Mouse (Mus musculus): ENCODE measurements around the gene Tmem182.

Tmem182 gene

DNA sequence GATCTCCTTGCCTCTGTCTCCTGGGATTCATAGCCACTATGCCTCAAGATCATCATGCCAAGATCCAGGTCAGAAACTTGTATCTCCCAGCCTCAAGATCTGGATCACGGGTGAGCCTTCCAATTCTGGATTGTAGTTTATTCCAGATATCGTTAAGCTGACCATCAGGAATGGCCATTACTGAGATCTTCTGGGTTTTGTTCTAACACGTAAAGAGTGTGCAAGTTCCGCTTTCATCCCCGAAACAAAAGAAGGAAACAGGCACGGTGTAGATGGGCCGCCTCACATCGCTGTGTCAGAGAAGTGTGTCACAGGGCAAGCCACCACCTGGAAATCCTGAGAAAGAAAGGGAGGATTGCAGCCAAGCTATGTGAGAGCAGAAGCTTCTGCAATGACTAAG, 6.3 kb upstream of the Tmem182 start:
- DNase-seq (ENCODE audit: low spot score in 2 of 2) = no peak

DNA sequence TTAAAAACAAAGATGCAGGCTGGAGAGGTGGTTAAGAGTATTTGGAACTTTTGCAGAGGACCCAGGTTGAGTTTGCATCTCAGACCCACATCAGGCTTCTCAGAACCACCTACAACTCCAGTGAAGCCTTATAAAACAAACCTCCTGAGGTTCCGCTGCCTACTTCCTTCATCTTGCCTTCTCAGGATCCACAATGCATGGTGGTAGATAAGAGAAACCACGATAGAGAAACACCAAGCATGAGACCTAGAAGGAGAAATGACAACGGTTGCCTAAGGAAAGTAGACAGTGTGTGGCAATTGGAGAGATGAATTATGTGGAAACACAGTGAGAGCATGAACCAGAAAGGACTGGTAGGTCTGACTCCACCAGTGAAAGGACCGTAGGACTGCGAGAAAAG, 4.5 kb upstream of the Tmem182 start:
- no peak for DNase-seq (ENCODE audit: low spot score in 2 of 2)

DNA sequence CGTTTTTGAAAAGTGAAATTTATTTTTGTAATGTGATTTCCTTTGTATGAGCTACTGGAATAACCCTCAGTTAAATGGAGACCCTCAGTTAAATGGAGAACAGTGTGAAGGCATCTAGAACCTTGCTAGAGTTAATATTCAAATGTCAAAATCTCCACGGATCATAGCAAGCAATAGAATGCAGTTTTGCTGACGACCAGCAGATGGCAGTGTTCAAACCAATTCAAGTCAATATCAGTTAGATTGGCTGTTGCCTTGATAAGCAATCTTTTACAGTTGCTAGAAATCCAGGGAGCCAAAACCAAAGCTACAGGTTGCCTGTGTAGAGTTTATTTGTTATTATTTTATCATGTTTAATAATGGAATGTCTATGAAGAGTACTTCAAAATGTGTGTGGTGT, 2.6 kb upstream of the Tmem182 start:
- peak in 1 of 2 experiments; percentile 25 for DNase-seq (ENCODE audit: low spot score in 2 of 2)

DNA sequence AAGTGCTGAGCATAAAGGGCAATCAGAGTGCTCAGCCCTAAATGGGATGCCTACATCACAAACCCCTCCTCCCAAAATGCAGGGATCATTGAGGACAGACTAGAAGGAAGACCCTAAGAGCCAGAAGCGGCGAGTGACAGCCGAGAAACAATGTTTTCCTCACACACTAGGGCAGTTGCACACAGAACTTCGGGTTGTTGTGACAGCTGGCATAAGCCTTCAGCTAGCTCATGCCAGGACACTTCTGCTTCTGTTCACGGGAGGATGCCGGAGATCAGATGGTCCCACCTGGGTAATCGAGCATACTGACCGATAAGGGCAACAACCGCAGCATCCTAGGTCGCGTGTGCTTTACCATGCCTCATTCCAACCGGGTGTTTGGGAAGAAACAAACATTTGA, 1.3 kb upstream of the Tmem182 start:
- DNase-seq (ENCODE audit: low spot score in 2 of 2) = no peak

DNA sequence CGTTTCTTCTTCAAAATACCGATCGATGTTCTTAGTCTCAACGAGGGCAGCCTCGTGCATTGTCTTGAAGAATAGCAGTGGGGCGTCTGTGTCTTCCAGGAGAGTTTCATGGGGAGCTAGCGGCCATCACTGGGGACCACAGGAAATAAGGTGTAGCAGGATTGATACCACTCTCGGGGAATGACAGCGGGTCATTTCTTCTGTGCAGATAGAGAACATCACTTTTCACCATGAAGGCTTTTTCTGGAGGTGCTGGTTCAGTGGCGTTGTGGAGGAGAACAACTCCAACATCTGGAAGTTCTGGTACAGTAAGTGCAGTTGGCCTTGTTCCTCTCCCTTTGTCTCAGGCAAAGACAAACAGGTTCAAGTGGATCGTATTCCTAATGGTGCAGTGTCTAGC, 490 bp downstream of the Tmem182 start:
- DNase-seq (ENCODE audit: low spot score in 2 of 2) = no peak

DNA sequence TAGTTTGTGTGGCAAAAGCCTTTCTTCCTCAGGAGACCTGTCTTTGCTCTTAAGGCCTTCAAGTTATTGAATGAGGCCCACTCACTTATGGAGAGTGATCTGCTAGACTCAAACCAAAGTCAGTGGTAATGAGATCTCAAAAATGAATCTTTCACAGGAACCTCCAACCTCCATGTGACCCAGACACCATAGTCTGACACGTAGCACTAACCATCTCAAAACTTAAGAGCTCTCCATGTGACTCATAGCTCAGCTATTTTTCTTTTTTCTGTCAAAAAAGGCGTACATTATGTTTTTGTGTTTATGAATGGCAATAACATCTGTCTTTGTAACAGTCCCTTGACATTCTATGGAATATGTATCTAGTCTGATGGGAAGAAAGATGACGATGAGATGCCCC, 3.2 kb downstream of the Tmem182 start:
- DNase-seq (ENCODE audit: low spot score in 2 of 2) = no peak

DNA sequence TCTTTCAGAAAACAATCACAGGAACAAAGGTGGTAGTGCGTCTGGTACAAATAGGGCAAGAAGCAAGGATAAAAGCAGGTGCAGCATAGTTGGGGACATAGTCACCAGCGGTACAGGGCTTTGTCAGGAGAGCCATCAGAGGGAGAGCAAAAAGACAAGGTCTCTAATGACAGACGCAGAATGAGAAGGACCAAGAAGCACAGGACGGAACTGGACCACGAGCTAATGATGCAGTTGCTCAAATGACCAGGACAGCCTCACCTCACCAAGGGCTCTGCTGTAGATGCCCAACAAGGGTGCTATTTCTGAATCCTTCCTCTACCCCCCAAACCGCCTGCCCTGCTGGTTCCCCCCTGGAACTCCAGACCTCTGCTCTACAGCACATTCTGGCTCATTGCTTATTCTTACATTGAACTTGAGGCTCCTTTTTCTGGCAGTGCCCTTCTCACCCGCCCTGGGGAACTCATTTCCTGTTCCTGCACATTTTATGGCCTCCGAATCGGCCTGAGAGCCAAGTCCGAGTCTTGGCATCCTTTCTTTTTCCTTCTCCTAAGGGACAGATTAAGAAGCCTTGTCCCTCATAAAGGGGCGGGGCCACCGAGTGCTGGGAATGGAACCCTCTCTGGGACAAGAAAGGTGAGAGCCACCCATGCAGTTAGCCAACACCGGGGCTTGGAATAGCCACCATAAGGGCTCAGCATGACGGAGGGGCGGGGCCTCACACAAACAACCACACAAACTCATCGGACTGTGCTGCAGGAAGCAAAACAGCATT, 9.9 kb downstream of the Tmem182 start:
- peak in 1 of 2 experiments; percentile 28 for DNase-seq (ENCODE audit: low spot score in 2 of 2)

DNA sequence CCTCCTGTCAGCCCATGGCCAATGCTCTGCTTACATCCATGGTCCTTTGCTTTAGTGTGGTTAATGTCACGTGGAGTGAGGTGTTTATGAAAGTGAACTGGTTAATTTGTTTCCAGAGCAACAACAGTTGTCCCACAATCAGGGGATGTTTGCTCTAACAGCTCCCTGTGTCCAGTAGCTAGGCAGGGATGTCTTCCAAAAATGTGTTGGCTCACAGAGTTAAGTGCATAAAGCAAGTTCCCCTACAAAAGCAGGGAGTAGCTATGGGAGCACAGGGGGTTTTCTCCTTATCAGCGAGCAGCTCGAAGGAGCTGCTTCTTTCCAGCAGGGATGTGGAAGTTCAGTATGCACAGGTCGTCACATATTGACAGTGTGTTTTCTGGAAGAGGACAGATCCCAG, 19.1 kb downstream of the Tmem182 start:
- no peak for DNase-seq (ENCODE audit: low spot score in 2 of 2)

DNA sequence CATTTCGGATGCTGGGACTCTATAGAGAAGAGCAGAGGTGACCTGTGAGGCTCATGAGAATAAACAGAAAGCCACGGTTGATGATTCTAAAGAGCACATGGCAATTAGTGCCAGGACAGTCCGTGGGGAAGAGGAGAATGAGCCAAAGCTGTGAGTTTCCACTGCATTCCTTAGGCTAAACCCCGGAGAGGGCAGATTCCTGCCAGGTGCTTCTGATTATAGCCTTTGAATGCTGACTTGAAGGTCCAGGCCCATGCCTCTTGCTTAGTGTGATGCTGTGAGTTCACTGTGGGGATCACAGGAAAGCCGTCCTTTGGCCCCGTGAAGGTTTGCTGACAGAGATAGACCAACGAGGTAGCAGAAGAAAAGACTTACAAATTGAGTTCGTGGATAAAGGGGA, 19.5 kb downstream of the Tmem182 start:
- DNase-seq (ENCODE audit: low spot score in 2 of 2) = no peak

DNA sequence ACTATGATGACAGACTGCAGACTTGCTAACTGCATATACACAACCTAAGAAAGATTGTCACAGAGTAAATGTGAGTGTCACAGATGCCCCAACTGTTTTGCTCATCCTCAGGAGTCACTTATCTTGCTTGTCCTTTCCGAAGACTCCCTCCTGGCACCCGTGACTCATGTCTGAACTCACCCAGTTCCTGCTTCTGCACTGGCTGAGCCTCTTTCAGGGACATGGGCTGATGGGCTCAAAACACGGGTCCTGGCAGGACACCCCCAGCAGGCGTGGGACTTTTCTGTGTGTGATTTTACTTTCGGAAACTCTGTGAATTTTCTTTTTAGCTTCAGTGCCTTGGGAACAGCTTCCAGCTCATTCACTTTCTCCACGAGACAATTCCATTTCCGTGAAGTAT, 20.4 kb downstream of the Tmem182 start:
- DNase-seq (ENCODE audit: low spot score in 2 of 2) = no peak

DNA sequence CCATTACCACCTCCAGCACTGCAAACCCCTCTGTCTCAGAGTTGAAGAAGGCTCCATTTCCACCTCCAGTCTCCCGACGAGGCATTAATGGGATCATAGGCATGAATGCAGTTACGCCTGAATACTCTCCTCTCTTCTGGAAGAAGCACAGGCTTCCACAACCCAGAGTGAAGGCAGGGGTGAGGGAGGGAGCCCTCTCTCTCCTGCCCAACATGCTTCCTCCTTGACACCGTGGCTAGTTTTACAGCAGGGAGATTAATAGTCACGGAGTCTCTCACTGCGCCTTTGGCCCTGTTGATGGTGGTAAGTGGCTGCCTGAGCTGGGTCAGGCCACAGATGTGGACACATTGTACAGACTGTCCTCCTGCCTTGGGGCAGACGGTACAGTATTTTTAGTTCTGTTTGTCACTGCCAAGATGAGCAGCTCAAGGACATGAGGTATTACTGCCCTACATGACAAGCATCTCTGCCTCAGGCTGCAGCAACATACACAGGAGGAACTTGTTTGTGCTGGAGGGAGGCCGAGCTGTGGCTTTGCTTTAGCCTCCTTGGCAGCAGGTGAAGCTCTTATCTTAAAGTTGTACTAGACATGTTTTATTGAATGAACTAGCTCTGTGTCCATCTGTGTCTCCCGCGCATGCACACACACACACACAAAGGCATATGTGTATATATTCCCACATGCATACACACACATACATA, 24.0 kb downstream of the Tmem182 start:
- no peak for DNase-seq (ENCODE audit: low spot score in 2 of 2)

DNA sequence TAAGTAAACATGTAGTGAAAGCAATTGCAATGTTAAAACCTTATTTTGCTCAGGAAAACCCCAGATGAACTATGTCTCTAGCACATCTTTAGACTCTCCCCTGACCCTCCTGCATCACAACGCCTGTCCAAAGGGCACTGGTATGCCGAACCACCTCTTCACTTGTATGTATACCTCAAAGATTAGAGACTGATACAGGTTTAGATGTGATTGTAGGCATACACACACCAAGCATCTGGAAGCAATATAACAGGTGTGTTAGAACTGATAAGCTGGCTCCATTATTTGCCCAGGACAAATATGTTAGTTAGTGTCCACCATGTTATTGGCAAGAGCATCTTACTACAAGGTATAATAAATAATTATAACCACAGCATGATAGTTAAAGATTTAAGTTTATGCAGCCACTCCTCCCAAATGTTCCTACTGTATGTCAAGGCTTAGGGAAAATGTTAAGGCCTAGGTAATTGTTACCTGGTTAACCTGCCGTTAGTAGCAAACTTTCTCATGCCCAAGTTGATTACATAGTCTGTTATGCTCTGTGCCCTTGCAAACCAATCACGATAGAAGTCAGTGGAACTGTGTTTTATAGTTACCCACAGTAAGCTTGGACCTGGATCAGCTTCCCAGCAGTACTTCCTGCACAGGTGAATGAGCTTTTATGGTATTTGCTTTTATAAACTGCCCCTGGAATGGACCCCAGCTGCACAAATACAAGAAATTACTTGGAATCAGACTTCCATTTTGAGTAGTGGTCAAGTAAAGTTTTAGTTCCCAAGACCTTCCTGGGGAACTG, 25.5 kb downstream of the Tmem182 start:
- DNase-seq (ENCODE audit: low spot score in 2 of 2) = no peak

DNA sequence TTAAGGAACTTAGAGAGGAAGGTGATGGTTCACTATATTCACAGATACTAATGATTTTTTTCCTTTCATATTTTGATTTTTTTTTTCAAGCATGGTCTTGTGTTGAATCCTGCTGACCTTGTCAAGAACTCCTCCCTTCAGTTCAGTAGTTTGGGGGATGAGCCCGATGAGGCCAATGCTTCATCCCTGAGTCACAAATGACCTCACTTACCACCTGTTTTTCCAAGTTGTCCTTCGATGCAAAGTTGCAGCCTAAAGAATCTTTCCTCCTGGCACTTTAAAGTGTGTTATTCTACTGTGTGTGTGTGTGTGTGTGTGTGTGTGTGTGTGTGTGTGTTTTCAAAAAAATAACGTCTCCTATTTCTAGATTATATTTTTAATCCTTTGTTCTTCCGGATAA, 30.1 kb downstream of the Tmem182 start:
- DNase-seq (ENCODE audit: low spot score in 2 of 2) = no peak

DNA sequence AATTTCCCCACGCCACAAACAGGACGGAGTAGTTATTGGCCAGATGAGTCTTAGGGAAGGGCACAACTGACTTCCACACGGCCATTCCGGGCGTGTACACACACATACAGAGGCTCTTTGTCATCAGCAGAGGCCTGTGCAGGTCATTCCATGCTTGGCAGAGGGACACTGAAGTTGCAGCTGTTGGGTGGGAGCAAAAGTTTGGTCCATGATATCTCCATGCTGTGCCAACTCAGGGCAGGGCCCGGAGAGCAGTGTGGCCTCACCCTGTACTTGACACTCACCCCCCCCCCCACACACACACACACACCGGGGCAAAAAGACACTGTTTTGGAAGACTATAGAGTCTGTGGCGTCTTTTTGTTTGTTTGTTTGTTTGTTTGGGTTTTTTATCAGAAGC, 35.2 kb downstream of the Tmem182 start:
- DNase-seq (ENCODE audit: low spot score in 2 of 2) = no peak

DNA sequence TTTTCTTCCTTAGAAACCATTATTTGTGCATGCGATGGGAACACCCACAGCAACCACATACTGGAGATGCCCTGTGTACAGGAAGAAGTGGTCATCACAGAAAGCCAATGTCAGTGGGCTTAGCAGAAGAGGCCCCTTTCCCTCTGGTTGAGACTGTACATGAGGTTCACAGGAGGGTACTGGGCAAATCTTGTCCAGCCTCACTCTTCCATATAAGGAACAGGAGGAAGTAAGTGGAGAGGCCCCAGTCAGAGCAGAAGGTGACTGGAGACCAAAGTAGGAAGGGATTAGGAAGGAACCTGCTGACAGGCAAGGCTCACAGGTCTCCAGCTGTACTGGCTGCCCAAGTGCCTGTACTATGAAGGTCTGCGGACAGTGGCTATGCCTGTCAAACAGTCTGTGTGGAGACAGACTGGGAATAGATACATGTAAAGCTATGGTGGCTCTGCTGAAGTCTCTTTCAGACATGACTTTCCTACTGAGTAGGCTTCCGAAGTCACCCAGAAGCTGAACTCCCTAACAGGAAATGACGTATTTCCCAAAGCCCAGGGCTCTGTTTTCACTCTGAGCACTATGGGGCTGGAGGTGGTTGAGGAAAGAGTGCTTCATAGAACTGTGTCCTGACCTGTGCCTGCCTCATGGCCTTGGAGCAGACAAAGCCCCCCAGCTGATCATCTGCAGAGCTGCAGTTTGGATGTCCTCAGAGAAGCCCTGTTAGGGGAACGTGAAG, 35.8 kb downstream of the Tmem182 start:
- DNase-seq (ENCODE audit: low spot score in 2 of 2) = no peak

DNA sequence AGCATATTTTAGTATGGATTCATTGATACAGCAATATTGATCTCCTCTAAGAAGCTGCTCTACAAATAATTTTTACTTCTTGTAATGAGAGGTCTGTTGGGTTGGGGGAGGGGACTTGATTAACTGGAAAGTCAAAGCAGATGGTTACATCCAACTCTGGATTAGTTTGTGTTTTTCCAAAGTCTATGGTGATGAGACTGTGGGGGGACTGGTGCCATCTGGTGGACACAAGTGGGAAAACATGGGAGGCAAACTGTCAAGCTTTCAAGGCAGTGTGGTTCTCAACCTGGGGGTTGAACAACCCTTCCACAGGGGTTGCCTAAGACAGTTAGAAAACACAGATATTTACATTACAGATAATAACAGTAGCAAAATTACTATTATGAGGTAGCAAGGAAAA, 39.2 kb downstream of the Tmem182 start:
- peak; percentile 10 to 42 for DNase-seq (ENCODE audit: low spot score in 2 of 2)

DNA sequence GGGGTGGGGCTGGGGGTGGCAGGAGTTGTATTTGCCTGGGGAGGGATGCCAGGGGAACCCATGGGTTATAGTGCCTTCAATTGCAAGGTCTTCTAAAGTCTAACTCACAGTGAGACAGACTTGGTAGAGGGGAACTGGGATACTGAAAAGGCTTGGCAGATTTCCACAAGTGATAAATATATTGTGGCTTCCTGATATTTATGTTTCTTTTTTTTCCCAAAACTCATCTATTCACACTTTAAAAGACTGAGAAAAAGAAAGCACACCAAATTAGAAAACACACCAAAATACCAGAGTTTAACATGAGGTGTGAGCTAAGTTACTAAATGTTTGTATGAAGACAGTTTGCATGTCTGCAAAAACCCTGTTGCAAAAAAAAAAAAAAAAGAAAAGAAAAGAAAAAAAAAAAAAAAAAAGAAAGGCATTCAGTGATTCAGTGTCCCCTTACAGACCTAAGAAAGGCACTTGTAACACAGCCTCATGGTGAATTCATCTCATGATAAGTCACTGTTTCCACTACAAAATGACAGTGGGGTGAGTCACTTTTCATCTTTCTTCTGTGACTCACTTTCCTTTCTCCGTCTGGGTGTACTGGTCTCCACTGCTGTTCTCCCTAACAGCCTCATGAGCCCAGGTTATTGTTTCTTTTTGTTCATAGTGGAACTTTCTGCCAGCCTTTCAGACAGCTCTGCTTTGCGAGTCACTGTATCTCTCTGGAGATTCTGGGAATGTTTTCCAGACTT, 42.0 kb downstream of the Tmem182 start:
- no peak for DNase-seq (ENCODE audit: low spot score in 2 of 2)

DNA sequence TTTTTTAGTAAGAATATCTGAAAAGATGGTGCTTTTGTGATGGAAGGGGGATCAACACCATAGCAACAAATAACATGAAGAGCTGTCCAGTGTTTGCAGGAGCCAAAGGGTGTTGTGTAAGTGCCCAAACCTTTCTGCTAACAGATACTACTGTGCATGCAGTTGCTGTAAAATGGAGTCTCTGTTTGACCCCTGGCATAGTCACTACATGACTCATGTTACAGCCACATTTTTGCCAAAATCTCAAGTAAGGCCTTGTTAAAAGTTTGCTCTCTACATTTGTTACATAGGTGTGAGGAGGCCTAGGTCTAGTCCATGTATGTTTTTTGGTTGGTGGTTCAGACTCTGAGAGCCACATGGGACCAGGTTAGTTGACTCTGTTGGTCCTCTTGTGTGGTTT, 45.9 kb downstream of the Tmem182 start:
- DNase-seq (ENCODE audit: low spot score in 2 of 2) = no peak

DNA sequence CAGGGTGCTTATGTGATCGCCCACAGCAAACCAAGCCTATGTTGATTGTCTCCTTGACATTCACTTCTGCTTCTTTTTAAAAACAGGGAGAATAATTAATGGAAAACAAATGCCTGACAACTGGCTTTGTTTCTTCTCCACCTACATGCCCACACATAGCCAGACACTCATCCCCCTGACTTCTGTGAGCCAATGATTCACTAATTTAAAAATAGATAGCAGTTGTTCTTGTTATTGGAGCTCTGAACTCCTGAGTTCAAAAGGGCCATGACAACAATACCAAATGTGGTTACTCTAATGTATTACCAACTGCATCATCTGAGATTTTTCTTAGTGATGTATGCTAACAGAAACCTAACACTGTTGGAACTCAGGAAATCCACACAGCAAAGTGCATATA, 49.9 kb downstream of the Tmem182 start:
- DNase-seq (ENCODE audit: low spot score in 2 of 2) = no peak

DNA sequence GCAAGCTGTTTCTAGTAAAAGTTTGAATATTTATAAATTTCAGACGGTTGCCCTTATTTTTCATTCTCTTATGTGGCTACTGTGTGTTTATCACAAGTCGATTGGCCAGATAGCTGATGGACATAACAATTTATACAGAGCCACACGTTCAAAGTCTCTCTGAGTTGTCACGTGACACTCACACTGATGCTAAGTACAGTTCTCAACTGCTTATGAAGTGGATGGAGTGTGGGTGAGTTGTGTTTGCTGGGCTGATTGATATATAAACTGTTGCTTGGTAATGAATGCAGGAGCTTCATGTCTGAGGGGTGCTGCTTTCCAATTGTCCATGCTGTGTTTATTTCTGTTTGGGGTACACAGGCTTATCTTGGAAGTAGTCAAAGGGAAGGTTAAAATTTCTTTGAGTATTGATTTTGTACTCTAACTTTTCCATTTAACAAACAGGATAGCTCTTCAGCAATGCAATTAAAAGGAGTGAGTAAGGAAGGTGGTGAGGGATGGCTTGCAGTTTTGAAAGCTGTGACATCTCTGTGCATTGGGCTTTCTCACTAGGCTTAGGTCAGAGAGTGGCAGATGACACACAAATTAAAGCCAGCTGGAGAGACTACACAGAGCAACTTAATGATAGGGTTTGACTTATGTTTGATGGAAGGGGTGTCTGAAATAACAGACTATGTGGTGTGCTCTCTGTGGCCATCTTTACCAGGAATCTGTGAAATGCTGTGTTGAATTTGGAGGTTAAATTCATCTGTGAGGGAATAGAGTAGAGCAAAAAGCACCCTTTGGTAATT, 51.6 kb downstream of the Tmem182 start:
- no peak for DNase-seq (ENCODE audit: low spot score in 2 of 2)

DNA sequence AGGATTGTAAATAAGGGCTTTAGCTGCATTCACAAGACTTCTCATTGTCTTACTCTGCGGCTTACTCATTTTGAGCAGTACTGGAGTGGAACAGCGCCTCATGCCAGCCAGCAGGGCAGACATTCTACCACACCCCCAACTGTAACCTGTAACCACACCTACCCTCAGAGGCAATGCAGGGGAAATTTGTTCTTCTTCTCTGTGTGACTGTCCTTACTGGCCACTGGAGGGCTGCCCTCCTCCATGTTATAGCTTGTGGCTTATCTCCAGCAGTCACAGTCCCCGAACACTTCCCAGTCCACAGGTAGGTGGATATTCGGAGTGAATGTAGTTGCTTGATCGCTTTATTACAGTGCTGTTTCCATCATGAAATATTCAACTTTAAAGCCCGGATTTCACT, 59.6 kb downstream of the Tmem182 start:
- no peak for DNase-seq (ENCODE audit: low spot score in 2 of 2)

Data from urinary bladder, postnatal 36 days (tissue).